Mouse (Mus musculus): Measurements from ENCODE around the gene Cd93.
A peak's percentile ranks its signal among the peaks of the same experiment; 100 is the strongest.

The Cd93 gene

DNA sequence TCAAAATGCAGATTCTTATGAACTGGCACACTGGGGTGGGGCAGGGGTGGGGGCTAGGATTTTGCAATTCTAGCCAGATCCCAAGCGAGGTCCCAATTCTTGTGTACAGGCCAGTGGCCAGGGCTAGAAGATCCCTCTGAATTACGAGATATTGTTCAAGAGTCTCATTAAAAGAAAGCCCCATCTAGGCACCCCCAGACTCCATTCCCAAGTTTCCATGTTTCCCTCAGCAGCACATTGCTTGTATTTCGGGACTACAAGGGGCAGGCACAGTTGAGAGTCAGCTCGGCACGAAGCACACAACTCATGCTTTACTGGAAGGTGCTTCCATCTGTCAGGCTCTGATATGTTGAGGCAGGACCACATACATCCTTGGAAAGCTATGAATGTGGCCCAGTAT lies 38.5 kb downstream of the Cd93 start:
- no peak for DNase-seq (ENCODE audit: low read depth, low spot score)

DNA sequence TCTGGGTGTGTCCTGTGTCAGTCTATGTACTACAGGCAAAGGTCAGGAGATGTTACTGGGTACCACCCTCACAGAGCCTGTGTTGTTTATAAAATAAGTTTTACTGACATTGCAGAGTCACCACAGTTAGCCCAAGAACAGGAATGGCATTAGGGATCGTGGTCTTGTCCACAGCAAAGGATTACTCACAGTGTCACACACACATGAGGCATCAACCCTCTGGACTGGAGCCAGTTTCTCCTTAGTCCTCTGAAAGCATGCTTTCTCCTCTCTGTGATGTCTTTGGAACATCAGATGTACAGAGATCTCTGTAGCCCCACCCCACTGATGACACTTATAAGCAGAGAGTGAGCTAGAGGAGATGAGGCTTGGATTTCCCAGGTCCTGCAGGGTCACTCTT lies 41.1 kb downstream of the Cd93 start:
- no peak for DNase-seq (ENCODE audit: low read depth, low spot score)

DNA sequence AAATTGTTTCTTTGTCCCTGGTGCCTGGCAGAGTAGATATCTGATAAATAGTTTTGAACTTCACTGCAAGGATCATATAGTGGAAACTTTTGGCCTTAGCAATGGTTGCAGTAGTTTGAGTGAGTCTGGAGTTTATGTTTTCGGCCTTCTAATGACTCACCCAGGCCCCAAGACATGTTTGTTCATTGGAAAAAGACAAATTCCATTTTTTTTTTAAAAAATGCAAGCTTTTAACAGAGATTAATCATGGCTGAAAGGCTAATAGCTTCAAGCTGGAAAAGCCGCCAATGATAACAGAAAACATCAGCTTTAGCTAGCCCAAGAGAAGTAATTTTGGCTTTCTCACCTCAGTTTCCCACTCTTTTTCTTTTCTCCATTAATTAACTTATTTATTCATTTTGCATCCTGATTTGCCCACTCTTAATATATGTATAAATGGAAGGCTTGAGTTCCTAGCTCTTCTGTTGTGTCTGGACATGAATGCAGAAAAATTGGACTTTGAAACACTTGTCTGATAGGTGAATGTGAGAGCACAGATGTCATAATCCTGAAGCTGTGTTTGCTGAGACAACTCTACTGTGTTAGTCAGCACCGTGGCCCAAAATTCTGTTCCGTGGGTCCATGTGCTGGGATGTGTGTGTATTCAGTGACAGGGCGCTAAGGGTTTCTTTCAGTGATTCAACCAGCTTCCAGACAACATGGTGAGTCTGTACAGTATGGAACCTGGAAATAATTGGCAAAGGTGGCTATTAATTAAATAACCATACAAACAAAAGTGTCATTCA lies 44.3 kb downstream of the Cd93 start:
- DNase-seq (ENCODE audit: low read depth, low spot score): no peak

DNA sequence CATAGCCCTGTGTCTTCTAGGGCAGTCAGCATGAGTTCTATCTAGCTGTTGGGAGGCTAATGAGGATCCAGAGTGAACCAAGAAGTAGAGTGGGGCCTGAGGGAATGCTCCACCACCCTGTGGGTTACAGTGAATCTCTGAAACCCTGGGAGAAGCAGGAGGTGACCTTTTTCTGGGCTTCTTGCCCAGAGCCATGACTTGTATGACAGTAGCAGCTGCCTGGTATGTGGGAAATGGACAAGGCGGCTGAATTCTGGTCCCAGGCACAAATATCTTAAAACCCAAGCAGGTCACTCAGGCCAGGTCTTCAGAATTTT lies 45.6 kb downstream of the Cd93 start:
- no peak for DNase-seq (ENCODE audit: low read depth, low spot score)

DNA sequence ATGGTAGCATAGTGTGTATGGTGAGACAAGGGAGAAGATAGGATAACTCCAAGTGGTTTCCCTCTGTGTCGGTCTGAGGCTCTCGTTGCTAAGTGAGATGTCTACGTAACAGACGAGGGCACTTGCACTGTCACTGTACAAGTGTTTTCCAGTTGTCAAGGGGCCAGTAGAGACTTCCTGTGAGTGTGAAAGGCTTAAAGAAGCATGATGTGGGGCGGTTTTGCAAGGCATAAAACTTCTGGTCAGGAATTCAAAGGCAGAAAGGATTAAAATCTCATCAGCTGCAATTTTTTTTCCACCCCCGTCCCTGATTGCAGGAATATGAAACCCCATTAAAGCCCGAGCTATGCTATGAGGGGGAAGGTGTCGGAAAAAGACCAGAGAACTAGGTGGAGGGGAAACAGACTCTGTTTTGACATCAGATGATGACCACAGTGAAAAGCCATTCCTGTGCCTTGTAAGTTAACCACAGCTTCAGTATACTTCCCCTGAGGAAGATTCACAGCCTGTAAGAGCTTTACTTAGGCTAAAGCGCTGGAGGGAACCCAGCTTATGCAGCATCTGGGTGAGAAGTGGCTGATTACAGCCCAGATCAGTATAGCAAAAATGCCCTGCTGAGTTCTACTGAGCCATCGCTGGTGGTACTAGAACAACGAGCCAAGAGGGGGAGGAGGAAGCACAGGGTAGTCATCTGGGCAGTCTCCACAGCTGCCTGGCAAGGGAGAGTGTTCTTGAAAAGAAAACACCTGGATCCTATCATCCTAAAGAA lies 46.2 kb downstream of the Cd93 start:
- peak; percentile 49 for DNase-seq (ENCODE audit: low read depth, low spot score)

DNA sequence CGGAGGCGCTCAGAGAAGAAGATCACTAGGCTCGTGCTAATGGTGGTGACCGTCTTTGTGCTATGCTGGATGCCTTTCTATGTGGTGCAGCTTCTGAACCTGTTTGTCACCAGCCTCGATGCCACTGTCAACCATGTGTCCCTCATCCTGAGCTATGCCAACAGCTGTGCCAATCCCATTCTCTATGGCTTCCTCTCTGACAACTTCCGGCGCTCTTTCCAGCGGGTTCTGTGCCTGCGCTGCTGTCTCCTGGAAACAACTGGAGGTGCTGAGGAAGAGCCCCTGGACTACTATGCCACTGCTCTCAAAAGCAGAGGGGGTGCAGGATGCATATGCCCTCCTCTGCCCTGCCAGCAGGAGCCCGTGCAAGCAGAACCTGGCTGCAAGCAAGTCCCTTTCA lies 47.2 kb downstream of the Cd93 start:
- peak; percentile 55 for DNase-seq (ENCODE audit: low read depth, low spot score)

DNA sequence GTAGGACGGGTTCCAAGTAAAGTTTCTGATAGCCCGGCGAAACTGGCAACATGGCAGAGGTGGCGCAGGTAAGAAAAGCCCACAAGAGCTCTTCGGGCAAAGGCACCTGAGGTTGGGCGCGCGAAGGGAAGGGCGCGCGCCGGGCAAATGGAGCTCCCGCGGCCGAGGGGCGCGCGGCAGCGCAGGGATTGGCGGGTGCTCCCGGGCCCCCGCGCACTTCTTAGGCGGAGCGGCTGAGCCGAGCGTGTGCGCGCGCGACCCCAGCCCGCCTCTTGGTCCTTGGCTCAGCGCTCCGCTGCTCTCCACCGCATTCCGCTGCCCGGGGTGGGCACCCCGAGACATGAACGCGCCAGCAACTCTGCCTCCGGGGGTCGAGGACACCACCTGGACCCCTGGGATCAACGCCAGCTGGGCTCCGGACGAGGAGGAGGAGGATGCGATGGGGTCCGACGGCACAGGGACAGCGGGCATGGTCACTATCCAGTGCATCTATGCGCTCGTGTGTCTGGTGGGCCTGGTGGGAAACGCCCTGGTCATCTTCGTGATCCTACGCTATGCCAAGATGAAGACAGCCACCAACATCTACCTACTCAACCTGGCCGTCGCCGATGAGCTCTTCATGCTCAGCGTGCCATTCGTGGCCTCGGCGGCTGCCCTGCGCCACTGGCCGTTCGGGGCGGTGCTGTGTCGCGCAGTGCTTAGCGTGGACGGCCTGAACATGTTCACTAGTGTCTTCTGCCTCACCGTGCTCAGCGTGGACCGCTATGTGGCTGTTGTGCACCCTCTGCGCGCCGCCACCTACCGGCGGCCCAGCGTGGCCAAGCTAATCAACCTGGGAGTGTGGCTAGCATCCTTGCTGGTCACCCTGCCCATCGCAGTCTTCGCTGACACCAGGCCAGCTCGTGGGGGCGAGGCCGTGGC lies 48.0 kb downstream of the Cd93 start, which contains the start of gene Sstr4:
TSS of gene Sstr4 (plus strand) at position 214 of the 921 bp plus-strand sequence.
- DNase-seq (ENCODE audit: low read depth, low spot score): peak; percentile 71

DNA sequence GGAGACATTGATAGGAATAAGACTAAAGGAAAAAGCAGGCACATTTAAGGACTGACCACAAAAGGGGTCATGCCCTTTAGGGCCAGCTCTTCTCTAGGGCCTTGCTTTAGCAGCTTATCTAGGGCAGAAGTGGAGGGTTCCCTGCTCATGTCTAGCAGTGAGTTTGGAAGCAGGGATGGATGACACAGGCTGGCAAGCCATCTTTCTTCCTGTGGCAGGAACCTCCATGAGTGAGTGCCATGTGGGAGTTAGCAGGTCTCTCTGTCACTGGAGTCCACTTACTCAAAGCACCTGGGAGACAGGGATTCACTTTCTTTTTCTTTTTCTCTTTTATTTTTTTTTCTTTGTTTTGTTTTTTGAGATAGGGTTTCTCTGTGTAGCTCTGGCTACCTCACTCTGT lies 49.5 kb downstream of the Cd93 start:
- no peak for DNase-seq (ENCODE audit: low read depth, low spot score)

DNA sequence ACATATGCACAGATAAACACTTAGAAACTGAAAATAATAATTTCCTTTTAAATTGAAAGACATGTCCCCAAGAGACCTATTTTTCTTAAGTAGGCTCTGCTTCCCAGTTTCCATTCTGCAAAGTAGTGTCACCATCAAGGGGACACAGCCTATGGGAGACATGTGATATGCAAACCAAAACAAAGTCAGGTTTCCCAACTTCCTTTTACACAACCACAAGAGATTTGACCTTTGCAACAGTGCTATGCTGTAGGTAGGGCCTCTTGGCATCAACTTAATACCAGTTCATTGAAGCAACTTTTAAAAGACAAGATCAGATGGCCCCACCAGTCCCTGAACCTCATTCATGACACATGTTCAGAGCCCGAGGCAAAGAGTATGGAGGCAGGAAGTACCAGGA lies 50.2 kb downstream of the Cd93 start:
- no peak for DNase-seq (ENCODE audit: low read depth, low spot score)

DNA sequence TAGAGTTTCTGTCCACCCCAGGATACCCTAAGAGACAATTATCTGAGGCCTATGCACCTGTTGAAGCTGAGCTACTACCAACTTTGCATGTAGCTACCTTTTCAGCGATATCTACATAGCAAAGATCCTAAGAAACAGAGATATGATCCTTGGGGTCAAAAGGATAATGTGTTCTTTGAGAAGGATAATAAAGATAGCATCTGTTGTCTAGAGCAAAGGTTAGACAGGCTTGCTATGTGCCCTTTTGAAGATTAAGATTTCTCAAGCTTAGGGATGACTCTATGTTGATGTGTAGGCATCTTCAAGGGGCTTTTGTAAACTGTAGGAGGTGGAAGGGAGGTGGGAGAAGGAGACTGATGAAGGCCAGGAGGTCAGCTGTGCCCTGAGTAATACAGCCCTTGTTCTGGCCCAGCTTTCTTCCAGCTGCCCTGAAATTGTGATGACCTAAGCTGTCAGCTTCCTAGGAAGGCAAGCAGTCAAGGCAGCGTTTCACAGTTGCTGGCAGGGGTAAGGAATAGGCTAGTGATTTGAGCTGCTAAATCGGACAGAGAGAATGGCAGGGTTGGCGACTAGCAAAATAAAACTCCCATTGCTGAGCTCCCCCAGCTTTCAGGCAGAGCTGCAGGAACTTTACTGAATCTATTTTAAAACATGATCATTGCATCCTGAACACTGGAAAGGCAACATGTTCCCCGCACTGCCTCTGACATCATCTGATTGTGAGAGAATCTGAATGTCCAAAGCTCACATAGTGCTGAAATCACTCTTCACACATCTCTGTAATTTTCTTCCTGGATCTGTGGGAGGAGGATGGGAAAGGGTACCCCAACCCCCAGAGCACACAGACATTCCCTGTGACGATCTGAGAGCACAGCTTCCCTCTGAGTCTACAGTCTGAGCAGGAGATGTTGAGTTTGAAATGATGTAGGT lies 55.4 kb downstream of the Cd93 start:
- DNase-seq (ENCODE audit: low read depth, low spot score): peak; percentile 77

DNA sequence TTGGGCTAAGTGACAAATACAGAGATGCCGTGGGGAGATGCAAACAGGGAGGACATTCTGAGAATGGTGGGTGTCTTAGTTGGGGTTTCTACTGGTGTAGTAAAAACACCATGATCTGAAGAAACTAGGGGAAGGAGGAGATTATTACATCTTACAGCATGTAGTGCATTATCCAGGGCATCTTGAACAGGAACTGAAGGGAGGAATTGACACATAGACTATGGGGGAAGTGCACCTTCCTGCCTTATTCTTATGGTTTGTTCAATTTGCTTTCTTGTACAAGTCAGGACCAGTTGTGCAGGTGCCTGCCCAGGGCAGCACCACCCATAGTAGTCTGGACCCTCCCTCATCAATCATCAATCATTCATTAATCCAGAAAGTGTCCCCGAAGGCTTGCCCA lies 56.4 kb downstream of the Cd93 start:
- no peak for DNase-seq (ENCODE audit: low read depth, low spot score)

Measured in brain, adult 2 months (tissue).